Mouse (Mus musculus) fat pad, adult 2 months (tissue): ENCODE data around the gene Nckap5l.
"Not testable (repeated sequence)": the region's sequence is repeated elsewhere in the genome, so short reads cannot be mapped to it uniquely, and the experiment has no call there.

Source experiments
- DNase-seq: peaks from one replicate; pipeline ENCODE4 v3.0.0-alpha.2; 2011; ENCODE audit warnings: low read depth, low spot score; ENCODE audit errors: extremely low read depth

Gene Nckap5l

DNA sequence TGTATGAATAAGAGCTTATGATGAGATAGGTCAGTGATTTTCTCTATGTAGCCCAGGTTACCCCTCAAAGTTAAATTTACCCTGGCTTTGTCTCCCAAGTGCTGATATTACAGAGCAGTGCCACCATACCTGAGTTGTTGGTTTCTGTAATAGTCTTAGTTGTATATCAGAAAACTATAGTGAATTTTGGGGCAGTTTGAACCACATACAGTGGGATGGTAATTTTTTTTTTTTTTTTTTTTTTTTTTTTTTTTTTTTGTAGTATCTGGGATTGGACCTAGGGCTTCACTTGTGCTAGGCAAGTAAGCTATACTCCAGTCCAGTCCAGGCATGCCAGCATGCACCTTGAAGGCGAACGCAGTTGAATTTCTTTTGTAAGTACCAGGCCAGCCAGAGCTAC is 59.9 kb downstream of the Nckap5l start:
- DNase-seq: no peak

DNA sequence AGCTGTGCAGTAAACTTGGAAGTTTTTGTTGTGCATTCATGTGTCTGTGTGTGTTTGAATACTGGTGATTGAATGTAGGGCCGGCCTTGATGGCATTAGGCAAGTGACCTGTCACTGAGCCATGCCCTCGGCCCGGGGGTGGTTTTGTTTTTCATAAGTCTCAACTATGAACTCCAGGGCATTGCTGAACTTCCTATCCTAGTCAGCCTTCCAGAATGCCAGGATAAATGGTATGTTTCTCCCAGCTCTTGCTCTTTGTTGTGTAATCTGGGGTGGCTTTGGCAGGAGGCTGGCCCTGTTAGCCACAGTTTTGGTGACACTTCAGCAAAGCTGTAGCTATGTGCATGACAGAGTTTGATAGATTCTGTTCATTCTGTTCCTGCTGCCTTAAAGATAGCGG is 60.7 kb downstream of the Nckap5l start:
- no peak for DNase-seq

DNA sequence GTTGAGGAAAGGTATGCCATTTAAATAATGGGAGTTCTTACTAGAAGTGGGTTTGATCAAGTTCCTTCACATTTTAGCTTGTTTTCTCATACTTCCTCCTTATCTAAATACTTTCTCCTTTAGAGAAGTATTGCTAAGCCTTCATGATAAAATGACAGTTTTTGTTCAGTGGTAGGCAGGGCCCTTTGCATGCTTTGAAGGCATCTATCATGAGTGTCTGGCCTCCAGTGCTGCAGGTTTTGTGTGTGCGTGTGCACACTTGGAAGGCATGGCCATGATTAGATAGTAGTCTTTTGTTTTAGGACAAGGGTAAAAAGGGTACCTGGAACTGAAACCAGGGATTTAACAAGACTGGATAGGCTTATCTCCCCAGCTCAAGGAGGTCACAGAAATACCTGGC is 61.1 kb downstream of the Nckap5l start:
- no peak for DNase-seq

DNA sequence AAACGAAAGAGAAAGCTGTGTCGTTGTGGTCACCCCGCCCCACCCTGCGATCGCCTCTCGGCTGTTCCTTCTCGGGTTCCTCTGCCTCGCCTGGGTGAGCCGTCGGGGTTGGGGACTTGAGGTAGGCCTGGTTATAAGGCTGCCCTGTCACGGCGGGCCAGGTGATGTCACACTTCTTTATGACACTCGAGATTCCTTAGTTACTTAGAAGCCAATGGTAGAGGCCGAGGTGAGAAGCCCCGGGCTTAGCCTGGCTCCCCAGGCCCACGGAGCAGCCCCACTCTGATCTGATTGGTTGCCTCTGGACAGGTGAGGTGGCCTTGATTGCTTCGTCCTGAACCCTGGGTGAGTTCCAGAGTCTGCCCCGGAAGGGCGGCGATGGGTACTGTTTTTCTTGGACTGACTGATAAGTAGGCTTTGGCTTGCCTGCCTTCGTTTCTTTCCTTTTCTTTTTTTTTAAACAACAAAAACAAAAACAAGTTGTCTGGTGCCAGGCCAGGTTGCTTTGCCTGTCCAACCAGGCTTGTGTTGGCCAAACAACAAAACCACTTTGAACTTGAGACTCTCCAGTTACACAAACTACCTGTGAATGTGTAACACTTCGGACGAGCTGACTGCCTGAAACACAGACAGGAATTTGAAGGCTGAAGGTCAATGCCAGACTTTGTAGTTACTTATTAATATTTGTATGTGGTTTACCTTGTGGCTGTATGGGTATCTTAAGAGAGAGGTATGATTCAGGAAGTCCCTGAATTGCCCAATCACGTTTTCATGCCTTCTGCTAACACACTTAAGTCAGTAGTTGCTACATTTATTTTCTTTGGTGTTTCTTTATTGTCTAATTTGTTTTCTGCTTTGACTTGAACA is 63.9 kb downstream of the Nckap5l start:
- DNase-seq: no peak

DNA sequence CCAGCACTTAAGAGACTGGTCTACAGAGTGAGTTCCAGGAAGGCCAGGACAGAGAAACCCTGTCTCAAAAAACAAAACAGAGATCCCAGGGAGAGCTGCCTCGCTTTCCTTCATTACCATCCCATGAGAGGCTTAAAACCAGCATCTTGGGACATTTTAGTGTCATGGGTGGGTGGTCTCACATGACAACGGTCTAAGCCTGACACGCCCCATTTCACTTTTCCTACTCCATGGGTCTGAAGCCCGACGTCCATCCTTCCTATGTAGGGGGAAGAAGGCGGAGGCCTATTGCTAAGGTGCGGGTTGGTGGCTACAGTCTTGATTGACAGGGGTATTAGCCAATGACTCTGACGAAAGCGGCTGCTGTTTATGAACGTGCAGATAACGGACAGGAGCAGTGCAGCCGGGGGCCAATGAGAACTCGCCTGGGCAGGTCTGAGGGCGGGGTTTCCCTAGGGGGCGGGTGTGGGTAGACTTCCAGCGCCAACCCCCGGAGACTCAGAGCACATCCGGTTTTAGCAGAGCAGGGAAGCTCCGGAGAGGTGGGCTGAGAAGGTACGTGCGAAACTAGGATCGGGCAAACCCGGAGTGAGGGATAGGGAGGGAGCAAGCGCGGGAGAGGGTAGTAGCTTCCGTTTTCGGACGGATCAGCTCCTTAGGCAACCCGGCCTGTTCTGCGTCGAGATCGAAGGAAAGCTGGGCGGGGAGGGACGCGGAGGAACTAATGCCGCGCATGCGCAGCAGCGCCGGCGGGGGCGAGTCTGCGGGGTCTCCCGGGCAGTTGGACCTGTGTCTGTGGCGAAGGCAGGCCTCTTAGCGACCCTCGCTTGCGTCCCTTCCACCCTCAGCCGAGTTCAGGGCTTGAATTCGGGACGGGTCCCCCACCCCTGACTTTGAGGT is 64.8 kb downstream of the Nckap5l start, which contains the start of gene Tmbim6:
TSS of gene Tmbim6 (plus strand) at position 397 of the 900 bp plus-strand sequence.
- DNase-seq: peak; percentile 99

DNA sequence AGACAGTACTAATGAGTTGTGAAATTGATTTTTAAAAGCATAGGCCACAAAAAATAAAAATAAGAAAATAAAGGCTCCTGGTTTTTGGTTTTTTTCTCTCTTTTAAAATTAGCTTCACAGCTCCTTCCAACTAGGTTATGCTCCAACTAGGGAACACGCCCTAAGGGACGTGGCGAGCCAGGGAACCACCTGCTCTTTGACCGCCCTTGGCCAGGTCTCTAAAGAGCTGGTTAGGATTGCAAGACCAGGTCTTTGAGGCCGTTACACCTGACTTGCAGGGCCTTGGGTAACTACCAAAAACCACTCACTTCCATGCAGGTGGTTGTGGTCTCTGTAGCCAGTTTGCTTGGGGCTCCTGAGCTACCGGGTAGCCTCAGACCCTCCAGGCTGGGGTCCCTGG is 65.6 kb downstream of the Nckap5l start:
- DNase-seq: no peak

DNA sequence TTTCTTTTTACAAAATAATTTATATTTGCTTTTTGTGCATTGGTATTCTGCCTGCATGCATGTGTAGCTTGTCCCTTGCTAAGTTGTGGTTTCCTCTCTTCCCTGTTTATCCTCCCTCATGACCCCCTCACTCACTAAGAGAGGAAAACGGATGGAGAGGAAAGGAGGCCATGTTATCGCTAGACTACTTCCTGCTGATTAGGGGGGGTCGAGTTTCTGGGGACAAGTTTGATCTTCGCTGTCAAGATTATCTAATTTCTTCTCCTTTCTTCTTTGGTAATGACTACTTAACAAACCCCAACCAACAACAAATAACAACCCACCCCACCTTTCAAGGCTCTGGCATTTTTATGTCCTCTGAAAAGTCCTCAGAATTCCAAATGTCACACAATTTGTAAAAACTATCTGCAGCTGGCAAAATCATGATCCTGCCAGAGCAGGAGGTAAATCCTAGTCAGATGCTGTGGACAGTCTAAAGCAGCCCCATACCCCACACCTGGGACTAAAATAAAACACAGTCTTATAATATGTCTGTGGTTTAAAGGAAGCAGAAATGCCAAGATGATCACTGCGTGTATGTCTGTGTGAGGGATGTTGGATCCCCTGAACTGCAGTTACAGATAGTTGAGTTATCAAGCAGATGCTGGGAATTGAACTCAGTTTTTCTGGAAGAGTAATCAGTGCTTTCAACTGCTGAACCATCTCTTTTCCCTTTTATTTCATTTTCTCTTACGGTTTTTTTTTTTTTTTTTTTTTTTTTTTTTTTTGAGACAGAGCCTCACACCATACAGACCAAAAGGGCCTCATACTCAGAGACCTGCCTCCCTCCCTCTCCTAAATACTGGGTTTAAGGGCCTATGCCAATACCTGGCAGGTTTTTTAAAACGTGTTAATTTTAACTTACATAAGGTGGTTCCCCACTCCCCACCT is 66.8 kb downstream of the Nckap5l start:
- DNase-seq: no peak

DNA sequence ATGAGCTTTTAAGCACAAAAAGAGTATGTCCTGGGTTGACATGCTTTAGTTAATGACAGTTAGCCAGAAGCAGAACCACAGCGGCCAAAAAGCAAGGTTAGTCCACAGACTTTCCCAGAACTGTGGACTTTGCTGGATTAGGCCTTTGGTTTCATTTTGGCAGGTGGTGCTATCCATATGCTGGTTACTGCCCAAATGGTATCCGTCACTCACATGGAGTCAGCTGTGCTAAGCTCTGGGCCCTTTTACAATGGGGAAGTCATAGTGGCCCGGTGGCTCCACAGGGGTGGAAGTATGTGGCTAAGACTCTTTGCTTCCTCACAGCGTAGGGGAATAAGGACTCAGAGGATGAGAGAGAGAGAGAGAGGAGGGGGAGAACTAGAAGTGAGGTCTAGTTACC is 69.6 kb downstream of the Nckap5l start:
- no peak for DNase-seq

DNA sequence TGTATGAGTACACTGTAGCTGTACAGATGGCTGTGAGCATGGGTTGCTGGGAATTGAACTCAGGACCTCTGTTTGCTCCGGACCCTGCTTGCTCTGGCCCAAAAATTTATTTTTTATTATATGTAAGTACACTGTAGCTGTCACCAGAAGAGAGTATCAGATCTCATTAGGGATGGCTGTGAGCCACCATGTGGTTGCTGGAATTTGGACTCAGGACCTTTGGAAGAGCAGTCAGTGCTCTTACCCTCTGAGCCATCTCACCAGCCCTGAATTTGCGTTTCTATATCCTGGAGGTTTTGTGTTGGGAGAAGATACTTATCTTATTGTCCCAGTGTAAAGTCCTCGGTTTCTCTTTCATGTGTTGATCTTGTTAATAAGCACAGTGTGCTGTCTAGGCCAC is 70.8 kb downstream of the Nckap5l start:
- DNase-seq: no peak

DNA sequence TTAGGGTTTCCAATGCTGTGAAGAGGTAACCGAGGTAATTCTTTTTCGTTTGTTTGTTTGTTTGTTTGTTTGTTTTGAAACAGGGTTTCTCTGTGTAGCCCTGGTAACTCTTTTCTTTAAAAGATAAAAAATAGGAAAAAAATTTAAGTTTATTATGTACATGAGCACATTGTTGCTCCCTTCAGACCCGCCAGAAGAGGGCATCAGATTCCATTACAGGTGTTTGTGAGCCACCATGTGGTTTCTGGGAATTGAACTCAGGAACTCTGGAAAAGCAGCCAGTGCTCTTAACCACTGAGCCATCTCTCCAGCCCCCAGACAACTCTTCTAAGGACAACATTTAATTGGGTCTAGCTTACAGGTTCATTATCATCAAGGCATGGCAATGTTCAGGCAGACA is 71.4 kb downstream of the Nckap5l start:
- DNase-seq: not testable (repeated sequence)

DNA sequence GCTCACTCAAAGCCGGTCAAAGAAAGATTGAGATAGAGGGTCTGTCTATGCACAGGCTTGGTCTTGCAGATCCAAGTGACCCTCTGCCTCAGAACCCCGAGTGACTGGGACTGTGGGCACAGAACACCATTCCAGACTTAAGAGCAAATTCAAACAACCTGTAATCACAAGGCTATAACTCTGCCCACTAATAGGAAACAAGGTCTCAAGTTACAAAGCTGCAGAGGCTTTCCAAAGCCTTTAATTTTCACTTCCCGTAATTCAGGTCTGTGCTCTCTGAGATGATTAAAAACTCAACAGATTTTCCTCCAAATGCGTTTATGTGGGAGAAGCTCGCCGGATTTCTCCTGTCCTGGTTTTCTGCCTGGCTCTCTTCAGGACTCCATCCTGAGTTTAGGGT is 73.5 kb downstream of the Nckap5l start:
- no peak for DNase-seq

DNA sequence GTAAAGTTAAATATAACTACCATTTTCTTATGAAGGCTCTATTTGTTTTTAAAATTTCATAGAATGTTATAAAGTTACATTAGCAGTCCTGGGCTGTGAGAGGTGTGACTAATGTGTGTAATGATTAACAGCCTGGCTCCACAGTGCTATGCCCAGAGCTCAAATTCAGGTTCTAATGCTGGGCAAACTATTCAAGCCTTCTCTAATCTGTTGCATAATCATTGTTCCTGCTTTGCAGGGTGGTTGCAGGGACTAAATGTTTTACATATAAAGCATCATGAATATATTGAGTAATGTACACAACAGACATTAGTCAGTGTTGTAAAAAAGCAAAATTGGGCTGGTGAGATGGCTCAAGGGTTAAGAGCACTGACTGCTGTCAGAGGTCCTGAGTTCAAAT is 74.7 kb downstream of the Nckap5l start:
- DNase-seq: no peak

DNA sequence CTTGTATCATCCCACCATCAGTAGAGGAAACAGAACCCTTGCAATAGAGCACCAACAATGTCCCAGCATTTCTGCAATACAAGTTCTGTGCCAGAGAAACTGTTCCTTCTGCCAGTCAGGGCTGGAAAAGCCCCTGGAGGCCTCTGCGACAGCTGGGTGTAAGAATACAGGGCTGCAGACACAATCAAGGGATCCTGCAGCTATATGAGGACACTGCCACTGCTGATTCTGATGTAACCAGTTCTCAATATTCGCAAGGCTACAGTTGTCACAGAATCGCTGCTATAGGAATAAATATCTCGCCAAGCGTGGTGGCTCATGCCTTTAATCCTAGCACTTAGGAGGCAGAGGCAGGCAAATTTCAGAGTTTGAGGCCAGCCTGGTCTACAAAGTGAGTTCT is 81.3 kb downstream of the Nckap5l start:
- DNase-seq: no peak

DNA sequence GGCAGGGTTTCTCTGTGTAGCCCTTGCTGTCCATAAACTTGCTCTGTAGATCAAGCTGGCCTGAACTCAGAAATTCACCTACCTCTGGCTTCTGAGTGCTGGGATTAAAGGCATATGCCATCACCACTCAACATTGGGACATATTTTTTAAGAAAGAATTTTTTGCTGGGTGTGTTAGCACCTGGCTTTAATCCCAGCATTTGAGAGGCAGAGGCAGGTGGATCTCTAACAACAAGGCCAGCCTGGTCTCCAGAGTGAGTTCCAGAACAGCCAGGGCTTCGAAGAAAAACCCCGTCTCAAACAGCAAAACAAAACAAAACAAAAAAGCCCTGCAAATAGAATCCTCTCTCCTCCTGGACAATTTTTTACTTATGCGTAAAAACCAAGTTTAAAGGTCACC is 82.0 kb downstream of the Nckap5l start:
- no peak for DNase-seq

DNA sequence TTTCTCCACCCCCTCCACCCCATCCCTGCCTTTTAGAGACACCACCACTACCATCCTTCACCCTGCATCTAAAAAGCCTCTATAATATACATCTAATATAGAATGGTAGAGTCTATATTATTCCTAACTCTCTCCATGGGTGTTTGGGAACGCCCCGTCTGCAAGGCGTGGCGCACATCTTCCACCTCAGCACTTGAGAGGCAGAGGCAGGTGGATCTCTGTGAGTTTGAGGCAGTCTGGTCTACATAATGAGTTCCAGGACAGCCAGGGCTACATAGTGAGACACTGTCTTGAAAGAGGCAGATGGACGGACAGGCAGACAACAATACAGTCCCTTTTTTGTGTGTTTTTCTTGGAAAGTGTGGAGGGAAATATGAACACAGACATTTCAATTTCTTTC is 82.5 kb downstream of the Nckap5l start:
- DNase-seq: no peak

DNA sequence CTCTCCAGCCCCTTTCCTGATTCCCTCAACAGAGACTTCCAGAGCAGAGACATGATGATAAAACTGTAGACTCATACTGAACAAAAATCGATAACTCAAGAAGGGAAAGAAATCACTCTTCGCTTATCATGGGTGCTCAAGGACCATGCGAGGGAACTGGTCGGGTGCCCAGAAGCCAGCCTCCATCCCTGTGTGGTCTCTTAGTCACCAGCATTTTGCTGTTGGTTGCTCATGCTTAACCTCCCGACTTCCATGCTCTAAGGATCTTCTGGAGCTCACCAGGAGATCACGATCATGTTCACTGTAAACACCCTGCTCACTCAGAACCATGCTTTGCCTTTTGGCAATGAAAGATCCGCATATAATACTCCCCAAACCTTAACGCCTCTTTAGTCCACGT is 84.8 kb downstream of the Nckap5l start:
- no peak for DNase-seq
